Mouse (Mus musculus): ENCODE data around the gene Olfr776. TPM values are rescaled to one million over a fixed set of nuclear protein-coding genes. Genes with fewer than 3 reads are reported as not detected.

Olfr776 gene
- polyA plus RNA-seq (2012; rRNA removed; ENCODE audit: low replicate concordance), result not detected in 2 replicates

DNA sequence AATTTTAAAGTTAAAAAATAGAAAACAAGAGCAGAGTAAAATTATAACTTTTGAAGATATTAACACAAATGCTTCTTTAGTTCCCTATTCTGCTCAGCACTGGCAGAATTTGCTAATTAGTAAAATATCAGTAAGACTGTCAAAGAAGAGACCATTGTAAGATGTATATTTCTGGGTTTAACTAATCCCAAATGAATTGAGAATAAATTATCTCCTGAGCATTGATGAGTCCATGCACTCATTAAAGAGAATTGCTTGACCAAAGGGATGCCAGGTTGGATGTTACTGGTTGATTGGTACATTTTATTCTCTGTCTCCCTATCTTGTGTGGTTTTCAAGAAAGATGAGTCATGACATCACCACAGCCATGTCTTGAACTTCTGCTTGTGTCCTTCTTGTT is at the start of gene Olfr776:
Olfr776 (plus strand) TSS at position 301 of the 400 bp plus-strand sequence.

DNA sequence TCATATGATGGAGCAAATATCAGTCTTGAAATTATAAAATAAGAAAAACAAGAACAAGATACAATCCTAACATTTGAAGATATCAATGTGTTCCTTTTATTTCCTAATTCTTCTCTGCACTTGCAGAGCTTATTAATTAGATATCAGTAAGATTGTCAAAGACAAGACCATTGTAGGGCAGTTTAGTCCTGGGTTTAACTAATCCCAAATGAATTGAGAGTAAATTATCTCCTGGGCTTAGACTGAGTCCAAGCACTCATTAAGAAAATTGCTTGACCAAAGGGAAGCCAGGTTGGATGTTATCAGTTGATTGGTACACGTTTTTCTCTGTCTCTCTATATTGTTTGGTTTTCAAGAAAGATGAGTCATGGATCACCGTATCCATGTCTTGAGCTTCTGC is 23.0 kb upstream of the Olfr776 start, which contains the start of gene Olfr774:
Olfr774 (plus strand) TSS at position 301 of the 400 bp plus-strand sequence.

GRCm38 (mm10) chr10:129248112-129248511 is 10.8 kb upstream of the Olfr776 start, which contains the start of gene Olfr775:
Olfr775 (plus strand) TSS chr10:129248412.

DNA sequence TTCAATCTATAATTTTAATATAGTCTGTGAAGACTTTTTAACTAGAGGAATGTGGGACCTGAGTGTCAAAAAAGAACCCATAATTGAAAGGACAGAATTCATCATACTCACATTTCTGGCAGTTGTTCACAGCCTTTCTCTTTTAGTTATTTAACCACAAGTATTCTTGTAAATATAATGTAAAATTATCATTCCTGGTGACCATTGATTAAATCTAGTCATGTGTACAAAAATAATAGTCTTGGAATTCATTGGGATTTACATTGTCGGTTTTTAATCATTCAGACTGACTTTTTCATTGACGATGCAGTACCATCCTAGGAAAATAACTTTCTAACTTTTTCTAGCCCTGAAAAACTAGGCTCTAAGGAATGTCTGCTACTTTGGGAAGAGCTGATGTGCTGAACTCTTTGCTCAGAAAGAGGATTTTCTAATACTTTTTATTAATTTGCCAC is 12.2 kb downstream of the Olfr776 start, which contains the start of gene Olfr777:
Olfr777 (minus strand) TSS at position 405 of the 455 bp plus-strand sequence.

Other genes with a start within 250 kb of the Olfr776 start
- gene Olfr763, start 248.3 kb upstream of the Olfr776 start, polyA plus RNA-seq (2012; rRNA removed; ENCODE audit: low replicate concordance), result not detected in 2 replicates
- gene Olfr764-ps1, start 219.2 kb upstream of the Olfr776 start, polyA plus RNA-seq (2012; rRNA removed; ENCODE audit: low replicate concordance), result not detected in 2 replicates
- not detected in 2 replicates for gene Olfr765, start 209.1 kb upstream of the Olfr776 start, polyA plus RNA-seq (2012; rRNA removed; ENCODE audit: low replicate concordance)
- gene Olfr766-ps1, start 190.2 kb upstream of the Olfr776 start, polyA plus RNA-seq (2012; rRNA removed; ENCODE audit: low replicate concordance), result not detected in 2 replicates
- gene Olfr767, start 176.2 kb upstream of the Olfr776 start, polyA plus RNA-seq (2012; rRNA removed; ENCODE audit: low replicate concordance), result not detected in 2 replicates
- gene Olfr768, start 159.8 kb upstream of the Olfr776 start, polyA plus RNA-seq (2012; rRNA removed; ENCODE audit: low replicate concordance), result not detected in 2 replicates
- not detected in 2 replicates for gene Olfr769, start 141.3 kb upstream of the Olfr776 start, polyA plus RNA-seq (2012; rRNA removed; ENCODE audit: low replicate concordance)
- gene Olfr770, start 120.1 kb upstream of the Olfr776 start, polyA plus RNA-seq (2012; rRNA removed; ENCODE audit: low replicate concordance), result not detected in 2 replicates
- not detected in 2 replicates for gene Olfr771, start 94.4 kb upstream of the Olfr776 start, polyA plus RNA-seq (2012; rRNA removed; ENCODE audit: low replicate concordance)
- not detected in 2 replicates for gene Olfr772, start 81.2 kb upstream of the Olfr776 start, polyA plus RNA-seq (2012; rRNA removed; ENCODE audit: low replicate concordance)
- gene Olfr773, start 71.7 kb upstream of the Olfr776 start, polyA plus RNA-seq (2012; rRNA removed; ENCODE audit: low replicate concordance), result not detected in 2 replicates
- not detected in 2 replicates for gene Olfr774, start 22.9 kb upstream of the Olfr776 start, polyA plus RNA-seq (2012; rRNA removed; ENCODE audit: low replicate concordance)
- gene Olfr775, start 10.7 kb upstream of the Olfr776 start, polyA plus RNA-seq (2012; rRNA removed; ENCODE audit: low replicate concordance), result not detected in 2 replicates
- not detected in 2 replicates for gene Olfr777, start 12.4 kb downstream of the Olfr776 start, polyA plus RNA-seq (2012; rRNA removed; ENCODE audit: low replicate concordance)
- gene Olfr780, start 59.0 kb downstream of the Olfr776 start, polyA plus RNA-seq (2012; rRNA removed; ENCODE audit: low replicate concordance), result not detected in 2 replicates
- not detected in 2 replicates for gene Olfr781, start 69.7 kb downstream of the Olfr776 start, polyA plus RNA-seq (2012; rRNA removed; ENCODE audit: low replicate concordance)
- not detected in 2 replicates for gene Olfr782, start 89.7 kb downstream of the Olfr776 start, polyA plus RNA-seq (2012; rRNA removed; ENCODE audit: low replicate concordance)
- gene Olfr784, start 125.0 kb downstream of the Olfr776 start, polyA plus RNA-seq (2012; rRNA removed; ENCODE audit: low replicate concordance), result 0.12 TPM in 1 of 2 replicates, not detected in the other
- not detected in 2 replicates for gene Olfr785, start 146.3 kb downstream of the Olfr776 start, polyA plus RNA-seq (2012; rRNA removed; ENCODE audit: low replicate concordance)
- gene Olfr786, start 168.2 kb downstream of the Olfr776 start, polyA plus RNA-seq (2012; rRNA removed; ENCODE audit: low replicate concordance), result not detected in 2 replicates
- gene Olfr787, start 202.7 kb downstream of the Olfr776 start, polyA plus RNA-seq (2012; rRNA removed; ENCODE audit: low replicate concordance), result not detected in 2 replicates
- gene Olfr788, start 211.9 kb downstream of the Olfr776 start, polyA plus RNA-seq (2012; rRNA removed; ENCODE audit: low replicate concordance), result not detected in 2 replicates
- not detected in 2 replicates for gene Olfr789, start 225.6 kb downstream of the Olfr776 start, polyA plus RNA-seq (2012; rRNA removed; ENCODE audit: low replicate concordance)
- not detected in 2 replicates for gene Olfr790, start 239.4 kb downstream of the Olfr776 start, polyA plus RNA-seq (2012; rRNA removed; ENCODE audit: low replicate concordance)

All from subcutaneous adipose tissue, adult 2 months (tissue).